Mouse (Mus musculus): ENCODE measurements at regions not wholly inside any gene's neighbourhood (a gene's known extent, or its start where the extent isn't known, plus 50 kb on each side); places are given as distances from the start of the nearest gene placed in this dataset.

DNA sequence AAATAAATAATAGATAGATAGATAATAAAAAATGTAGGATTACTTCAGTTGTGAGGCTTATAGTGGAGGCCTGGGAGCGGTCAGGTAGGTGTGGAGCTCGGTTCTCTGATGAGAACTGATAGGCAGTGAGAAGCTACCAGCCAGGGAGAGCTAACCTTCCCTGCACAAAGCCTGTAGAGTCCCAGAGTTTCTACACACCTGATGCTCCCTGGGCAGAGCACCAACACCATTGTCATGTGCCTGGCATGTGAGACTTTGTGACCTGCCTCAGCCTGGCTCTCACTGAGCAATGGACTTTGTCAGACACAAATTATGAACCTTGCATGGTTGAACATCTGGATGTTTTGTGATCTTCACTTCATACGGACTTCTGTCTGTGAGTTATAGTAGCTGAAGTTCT, 71.1 kb upstream of the Smyd2 start:
- no peak for DNase-seq (ENCODE audit: low read depth in 1 of 2, low spot score in 2 of 2)

DNA sequence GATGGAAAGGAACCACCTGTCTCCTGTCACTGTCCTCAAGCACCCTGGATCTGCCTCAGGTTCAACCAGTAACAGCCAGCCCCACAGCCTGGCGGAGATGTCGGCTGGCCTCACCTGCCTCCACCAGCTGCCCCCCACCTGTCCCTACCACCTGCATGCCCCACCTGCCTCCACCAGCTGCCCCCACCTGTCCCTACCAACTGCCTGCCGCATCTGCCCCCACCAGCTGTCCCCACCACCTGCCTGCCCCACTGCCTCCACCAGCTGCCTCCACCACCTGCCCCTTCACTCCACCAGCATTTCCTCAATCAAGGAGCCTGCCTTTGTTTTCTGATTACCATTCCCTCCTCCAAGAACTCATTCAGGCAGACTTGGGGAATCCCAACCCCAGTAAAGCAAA, 68.9 kb upstream of the Smyd2 start:
- DNase-seq (ENCODE audit: low read depth in 1 of 2, low spot score in 2 of 2) = no peak

DNA sequence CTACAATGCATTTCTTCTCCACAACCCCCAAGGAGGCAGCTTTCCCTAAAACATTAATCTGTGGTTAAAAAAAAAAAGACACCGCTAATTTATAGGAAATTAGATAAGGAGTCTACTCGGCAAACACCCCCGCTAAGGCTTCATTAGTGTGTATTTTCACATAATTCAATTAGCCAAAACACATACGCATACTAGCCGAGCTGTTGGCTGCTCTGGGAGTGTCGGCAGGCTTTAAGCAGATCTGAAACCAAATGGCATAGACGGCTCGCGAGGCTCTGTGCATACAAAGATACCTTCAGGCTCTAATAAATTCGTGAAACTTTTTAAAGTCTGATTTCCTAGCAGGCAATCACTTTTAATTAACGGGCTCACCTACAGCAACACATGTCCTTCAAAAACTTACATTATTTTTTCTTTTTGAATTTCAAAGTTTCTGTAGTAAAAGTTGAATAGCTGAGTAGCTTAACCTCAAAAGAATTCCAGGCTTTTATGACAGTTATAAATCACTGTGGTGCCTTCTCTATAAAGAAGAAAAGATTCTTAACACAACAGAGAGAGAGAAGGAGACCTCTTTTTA, 68.0 kb upstream of the Smyd2 start:
- no peak for DNase-seq (ENCODE audit: low read depth in 1 of 2, low spot score in 2 of 2)

DNA sequence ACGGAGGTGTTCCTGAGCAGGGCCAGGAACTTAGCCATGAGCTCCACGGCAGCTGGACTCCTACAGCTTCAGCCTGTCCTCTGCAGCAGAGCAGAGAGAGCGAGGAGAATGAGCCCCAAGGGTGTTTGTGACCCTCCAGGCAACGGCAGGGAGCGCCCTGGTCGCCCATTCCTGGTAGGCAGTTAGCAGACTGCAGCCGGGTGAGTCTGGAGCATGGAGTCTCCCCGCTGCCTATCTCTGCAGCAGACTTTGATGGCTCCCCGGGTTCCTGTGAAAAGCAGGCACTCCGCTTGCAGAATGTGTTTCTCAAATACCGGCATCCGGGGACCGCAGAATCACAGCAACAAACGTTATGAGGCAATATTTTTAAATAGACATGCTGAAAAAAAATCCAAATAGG, 67.2 kb upstream of the Smyd2 start:
- DNase-seq (ENCODE audit: low read depth in 1 of 2, low spot score in 2 of 2) = no peak

DNA sequence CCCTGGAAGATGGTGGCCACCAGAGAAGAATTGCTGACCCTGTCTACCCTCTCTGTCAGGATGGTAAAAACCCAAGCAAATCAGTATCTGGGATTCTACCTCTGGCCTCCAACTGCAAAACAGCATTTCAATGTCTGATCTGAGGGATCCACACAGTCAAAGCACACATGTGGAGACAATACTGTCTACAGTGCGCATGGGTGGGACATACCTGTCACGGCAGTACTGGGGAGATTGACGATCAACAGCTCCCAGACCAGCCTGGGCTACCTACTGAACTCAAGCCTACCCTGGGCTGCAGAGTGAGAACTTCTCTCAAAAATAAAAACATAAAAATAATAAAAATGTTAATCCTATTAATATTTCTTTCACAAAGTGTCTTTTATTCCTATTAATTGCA, 66.7 kb upstream of the Smyd2 start:
- no peak for DNase-seq (ENCODE audit: low read depth in 1 of 2, low spot score in 2 of 2)

DNA sequence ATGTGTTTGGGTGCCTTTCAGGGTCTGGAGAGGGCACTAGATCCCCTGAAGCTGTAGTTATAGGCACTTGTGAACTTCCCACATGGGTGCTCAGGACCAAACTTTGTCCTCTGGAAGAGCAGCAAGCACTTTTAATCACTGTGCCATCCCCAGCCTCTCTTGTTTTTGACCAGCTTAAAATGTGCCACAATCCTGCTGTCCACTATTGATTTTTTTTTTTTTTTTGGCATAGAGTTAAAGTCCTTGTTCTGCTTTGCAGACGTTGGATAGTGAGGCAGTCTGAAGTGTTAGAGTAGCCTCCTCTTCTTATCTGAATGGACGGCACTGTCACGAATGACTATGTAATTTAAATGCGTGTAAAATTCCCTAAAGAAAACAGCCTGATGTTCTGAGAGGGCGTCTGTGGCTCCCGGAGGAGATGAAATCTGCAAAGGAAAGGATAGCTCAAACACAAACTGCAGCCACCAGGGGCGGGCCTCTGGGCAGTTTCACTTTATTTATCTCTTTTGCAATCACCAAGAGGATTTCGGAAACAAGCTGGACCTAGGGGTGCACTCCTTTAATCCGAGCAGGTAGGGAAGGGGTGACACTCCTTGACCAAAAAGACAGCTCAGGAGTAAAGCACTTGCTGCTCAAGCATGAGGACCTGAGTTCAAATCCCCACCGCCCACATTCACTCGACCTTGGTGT, 63.5 kb upstream of the Smyd2 start:
- no peak for DNase-seq (ENCODE audit: low read depth in 1 of 2, low spot score in 2 of 2)

DNA sequence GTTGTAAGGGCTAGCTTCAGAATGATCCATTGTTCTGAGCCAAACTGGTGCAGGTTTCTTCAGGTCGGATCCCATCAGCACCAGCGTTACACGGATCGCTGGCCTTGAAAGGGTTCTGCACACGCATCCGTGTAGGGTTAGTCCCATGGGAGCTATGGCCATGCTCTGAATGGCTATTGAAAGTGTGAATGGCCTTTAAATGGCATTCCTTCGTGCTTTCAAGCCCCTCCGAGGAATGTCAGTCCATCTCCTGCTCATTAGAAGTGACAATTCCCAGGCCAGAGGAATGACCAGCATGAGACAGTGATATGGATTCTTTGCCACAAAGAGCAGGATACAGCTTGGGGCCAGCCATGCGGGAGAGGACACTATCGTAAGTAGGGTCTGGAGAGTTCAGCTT, 56.1 kb upstream of the Smyd2 start:
- no peak for DNase-seq (ENCODE audit: low read depth in 1 of 2, low spot score in 2 of 2)

DNA sequence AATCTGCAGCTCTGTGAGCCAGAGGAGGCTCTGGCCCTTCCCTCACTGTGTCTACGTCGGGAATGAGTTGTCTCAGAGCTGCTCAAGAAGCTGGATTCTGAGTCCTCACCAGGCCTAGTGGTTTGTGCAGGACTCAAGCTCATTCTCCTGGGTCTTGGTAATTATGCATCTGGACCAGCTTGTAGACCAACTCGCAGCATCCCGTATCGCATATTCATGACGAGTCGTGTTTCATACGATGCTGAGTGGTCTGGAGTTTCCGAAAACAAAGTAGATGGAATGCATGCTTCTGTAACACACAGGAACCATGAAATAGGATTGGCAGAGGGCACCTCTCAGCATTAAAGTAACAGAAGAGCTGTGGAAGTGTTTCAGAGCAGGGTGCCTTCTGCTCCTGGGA, 53.5 kb upstream of the Smyd2 start:
- DNase-seq (ENCODE audit: low read depth in 1 of 2, low spot score in 2 of 2) = no peak

DNA sequence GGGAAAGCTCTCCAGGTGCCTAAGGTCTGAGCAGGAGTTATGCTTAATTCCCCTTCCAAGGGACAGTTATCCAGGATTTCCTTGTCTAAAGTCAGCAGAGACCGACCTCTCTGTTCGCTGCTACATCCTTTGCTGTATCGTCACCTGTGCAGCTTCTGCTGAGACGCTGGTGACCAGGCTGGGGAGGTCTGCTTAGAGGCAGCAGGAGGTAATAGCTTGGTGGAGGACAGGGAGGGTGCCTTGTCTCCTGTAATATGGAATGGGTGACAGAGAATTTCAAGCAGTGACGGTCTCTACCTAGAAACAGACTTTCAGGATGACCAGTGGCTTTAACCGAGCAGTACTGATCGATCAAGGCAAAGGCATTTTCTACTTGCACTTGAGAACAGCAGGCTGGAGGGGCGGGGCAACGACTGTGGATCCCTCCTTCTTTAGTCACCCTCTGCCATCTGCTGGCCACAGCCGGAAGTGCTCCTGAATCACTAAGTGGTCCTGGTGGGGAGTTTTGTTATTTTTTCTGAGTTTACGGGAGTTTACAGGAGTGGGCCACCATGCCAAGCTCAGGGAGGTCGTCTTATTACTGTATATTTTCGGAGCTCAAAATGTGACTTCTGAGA, 50.7 kb upstream of the Smyd2 start:
- DNase-seq (ENCODE audit: low read depth in 1 of 2, low spot score in 2 of 2) = peak in 1 of 2 experiments; percentile 18
